Mouse (Mus musculus): ENCODE measurements around the gene Ap5m1. TPM values are rescaled to one million over a fixed set of nuclear protein-coding genes. Genes with fewer than 3 reads are reported as not detected.
A peak's percentile ranks its signal among the peaks of the same experiment; 100 is the strongest.

Gene Ap5m1
- polyA plus RNA-seq, 1 experiment = 21.9 TPM

DNA sequence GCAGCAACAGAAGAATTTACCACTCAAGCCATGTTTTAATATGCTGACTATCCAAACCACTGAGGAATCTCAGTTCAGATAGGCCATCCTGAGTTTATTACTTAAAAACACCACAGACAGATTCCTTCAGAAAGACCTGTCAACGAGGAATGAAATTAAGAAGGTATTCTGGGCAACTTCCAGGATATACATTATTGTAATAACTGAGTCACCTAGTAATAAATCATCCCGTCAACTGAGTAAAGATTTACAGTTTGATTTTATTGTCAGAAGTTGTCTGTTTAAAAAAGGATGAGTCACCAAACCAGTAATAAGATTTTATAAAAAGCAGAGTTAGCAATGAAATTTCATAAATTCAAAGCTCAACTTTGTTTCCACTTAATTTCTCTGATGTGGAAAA lies 2.1 kb upstream of the Ap5m1 start:
- H3K4me3 ChIP-seq (replicated peaks; ENCODE audit: insufficient read depth, low read depth, low read length) = no peak overlapping the region
- WGBS = 82% methylated on average over 2 of the region's 2 CpGs
- TF ChIP-seq CTCF (IDR thresholded peaks at IDR 0.05; ENCODE audit: borderline replicate concordance, insufficient read depth, low read depth, low read length) (no peak), POLR2A (IDR thresholded peaks at IDR 0.05; ENCODE audit: borderline replicate concordance, insufficient read depth, low read length) (no peak)
- H3K27me3 ChIP-seq (ENCODE audit: control insufficient read depth, insufficient read depth, low read length) = no peaks in the 10 kb centered on the region
- no peak overlapping the region for H3K27ac ChIP-seq (ENCODE audit: insufficient read depth, low read length)
- no peaks in the 10 kb centered on the region; the same call in 1 of the 2 replicates for H3K4me1 ChIP-seq (ENCODE audit: control insufficient read depth, insufficient read depth, low read length)
- no peak for DNase-seq

DNA sequence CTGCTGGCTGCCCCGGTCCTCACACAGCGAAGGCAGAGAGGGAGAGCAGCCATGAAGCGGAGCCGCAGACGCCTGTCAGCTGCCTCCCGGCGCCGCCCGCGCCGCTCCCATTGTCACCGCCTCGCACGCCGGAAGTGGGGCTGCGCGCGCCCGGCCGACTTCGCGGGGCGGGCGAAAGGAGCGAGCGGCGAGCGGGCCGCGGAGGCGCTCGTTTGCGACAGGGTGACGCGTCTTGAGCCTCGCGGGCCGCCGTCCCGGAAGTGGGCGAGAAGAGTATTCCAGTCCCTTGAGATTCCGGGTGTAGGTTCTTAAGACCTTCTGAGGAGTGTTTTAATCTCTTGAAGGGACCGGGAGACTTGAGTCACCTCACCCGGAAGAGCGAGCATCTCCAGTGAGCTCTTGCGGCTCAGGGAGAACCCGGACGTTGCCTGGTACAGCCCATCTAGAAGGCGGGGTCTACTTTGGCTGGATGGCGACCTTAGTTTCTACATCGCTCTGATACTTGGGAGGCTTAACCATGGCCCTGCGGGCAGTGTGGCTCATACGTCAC lies 452 bp downstream of the Ap5m1 start, which contains the start of gene Exoc5:
Exoc5 (minus strand) TSS at position 380 of the 550 bp plus-strand sequence.
- Histone ChIP-seq H3K27me3 (ENCODE audit: control insufficient read depth, insufficient read depth, low read length) (no peaks in the 10 kb centered on the region), H3K27ac (ENCODE audit: insufficient read depth, low read length) (peak within 1 kb of the TSS; percentile 93), H3K4me1 (ENCODE audit: control insufficient read depth, insufficient read depth, low read length) (no peaks in the 10 kb centered on the region; the same call in 1 of the 2 replicates), H3K4me3 (replicated peaks; ENCODE audit: insufficient read depth, low read depth, low read length) (peak within 1 kb of the TSS; percentile 94)
- WGBS = under 1% methylated on average over 53 of the region's 53 CpGs
- TF ChIP-seq CTCF (IDR thresholded peaks at IDR 0.05; ENCODE audit: borderline replicate concordance, insufficient read depth, low read depth, low read length) = no peak
- TF ChIP-seq POLR2A (IDR thresholded peaks at IDR 0.05; ENCODE audit: borderline replicate concordance, insufficient read depth, low read length) = peak; percentile 72
- DNase-seq = peak; percentile 96 to 97

DNA sequence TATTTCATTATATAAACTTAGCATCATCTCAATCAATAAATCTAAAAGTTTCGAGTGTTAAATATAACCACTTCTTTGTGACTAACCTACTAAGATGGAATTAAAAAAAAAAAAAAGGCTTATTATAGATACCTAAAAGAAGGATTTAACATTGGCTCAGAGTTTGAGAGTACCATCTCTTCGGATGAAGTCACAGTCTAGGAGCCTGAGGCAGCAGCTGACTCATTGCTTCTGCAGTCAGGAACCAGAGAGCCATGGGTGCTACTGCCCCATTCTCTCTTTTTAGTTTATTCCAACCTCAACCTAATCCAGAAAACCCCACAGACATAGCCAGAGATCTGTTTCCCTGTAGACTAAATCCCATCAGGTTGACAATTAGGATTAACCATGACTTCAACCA lies 6.9 kb downstream of the Ap5m1 start:
- WGBS = 91% methylated on average over 2 of the region's 2 CpGs
- no peaks in the 10 kb centered on the region for H3K27me3 ChIP-seq (ENCODE audit: control insufficient read depth, insufficient read depth, low read length)
- H3K4me1 ChIP-seq (ENCODE audit: control insufficient read depth, insufficient read depth, low read length) = no peaks in the 10 kb centered on the region
- no peak overlapping the region for H3K4me3 ChIP-seq (replicated peaks; ENCODE audit: insufficient read depth, low read depth, low read length)
- H3K27ac ChIP-seq (ENCODE audit: insufficient read depth, low read length) = no peak overlapping the region
- TF ChIP-seq POLR2A (IDR thresholded peaks at IDR 0.05; ENCODE audit: borderline replicate concordance, insufficient read depth, low read length) (no peak), CTCF (IDR thresholded peaks at IDR 0.05; ENCODE audit: borderline replicate concordance, insufficient read depth, low read depth, low read length) (no peak)
- no peak for DNase-seq

DNA sequence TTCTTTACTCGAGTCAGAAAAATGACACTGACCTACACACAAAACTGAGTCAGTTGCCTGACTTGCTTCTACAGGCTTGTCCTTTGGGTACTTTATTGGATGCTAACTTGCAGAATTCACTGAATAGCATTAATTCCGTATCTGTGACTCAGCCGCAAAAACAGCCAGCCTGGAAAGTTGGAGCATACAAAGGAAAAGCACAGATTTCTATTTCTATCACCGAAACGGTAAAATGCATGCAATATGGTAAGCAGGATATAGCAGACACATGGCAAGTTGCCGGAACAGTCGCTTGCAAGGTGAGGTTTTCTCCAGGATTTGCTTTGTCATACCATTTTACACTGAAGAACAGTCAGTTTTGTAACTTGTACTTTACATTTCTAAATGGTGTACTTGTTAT lies 8.0 kb downstream of the Ap5m1 start:
- no peak overlapping the region for H3K4me3 ChIP-seq (replicated peaks; ENCODE audit: insufficient read depth, low read depth, low read length)
- H3K4me1 ChIP-seq (ENCODE audit: control insufficient read depth, insufficient read depth, low read length) = no peaks in the 10 kb centered on the region
- 94% methylated on average over 7 of the region's 7 CpGs for WGBS
- no peak for TF ChIP-seq POLR2A (IDR thresholded peaks at IDR 0.05; ENCODE audit: borderline replicate concordance, insufficient read depth, low read length)
- TF ChIP-seq CTCF (IDR thresholded peaks at IDR 0.05; ENCODE audit: borderline replicate concordance, insufficient read depth, low read depth, low read length) = no peak
- H3K27ac ChIP-seq (ENCODE audit: insufficient read depth, low read length) = no peak overlapping the region
- DNase-seq = no peak
- no peaks in the 10 kb centered on the region for H3K27me3 ChIP-seq (ENCODE audit: control insufficient read depth, insufficient read depth, low read length)

DNA sequence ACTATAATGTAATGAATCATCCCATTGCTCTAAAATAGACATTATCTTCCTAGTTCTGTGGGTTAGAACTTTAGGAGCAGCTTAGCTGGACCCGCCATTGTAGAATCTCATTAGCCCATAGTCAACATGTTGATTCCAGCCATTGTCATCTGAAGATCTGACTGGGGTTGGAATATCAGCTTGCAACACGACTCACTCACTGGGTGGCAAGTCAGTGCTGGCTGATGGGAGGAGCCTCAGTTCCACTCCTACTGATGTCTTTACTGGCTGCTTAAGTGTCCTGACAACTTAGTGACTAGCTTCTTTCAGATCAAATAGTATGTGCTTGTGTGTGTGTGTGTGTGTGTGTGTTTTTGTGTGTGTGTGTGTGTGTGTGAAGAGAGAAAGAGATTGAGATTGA lies 8.5 kb downstream of the Ap5m1 start:
- 63% methylated on average over 2 of the region's 2 CpGs for WGBS
- Histone ChIP-seq H3K27me3 (ENCODE audit: control insufficient read depth, insufficient read depth, low read length) (no peaks in the 10 kb centered on the region), H3K4me1 (ENCODE audit: control insufficient read depth, insufficient read depth, low read length) (no peaks in the 10 kb centered on the region), H3K27ac (ENCODE audit: insufficient read depth, low read length) (no peak overlapping the region), H3K4me3 (replicated peaks; ENCODE audit: insufficient read depth, low read depth, low read length) (no peak overlapping the region)
- no peak for DNase-seq
- TF ChIP-seq CTCF (IDR thresholded peaks at IDR 0.05; ENCODE audit: borderline replicate concordance, insufficient read depth, low read depth, low read length) (no peak), POLR2A (IDR thresholded peaks at IDR 0.05; ENCODE audit: borderline replicate concordance, insufficient read depth, low read length) (no peak)

DNA sequence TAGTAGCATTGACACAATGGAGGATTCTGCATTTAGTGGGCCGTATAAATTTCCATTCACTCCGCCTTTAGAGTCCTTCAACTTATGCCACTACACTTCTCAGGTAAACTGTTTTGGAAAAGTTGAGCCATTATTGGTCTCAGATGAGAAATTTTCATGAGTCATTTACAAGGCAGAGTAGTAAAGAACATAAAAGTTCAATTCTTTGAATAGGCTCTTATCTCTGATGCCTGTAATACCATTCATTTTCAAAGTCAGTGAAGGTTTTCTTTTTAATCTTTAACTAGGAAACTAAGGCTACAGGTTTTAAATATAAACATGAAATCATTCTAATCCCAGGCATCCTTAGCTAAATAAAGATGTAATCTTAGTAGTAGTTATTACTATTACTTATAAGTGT lies 12.9 kb downstream of the Ap5m1 start:
- 98% methylated on average over 2 of the region's 2 CpGs for WGBS

DNA sequence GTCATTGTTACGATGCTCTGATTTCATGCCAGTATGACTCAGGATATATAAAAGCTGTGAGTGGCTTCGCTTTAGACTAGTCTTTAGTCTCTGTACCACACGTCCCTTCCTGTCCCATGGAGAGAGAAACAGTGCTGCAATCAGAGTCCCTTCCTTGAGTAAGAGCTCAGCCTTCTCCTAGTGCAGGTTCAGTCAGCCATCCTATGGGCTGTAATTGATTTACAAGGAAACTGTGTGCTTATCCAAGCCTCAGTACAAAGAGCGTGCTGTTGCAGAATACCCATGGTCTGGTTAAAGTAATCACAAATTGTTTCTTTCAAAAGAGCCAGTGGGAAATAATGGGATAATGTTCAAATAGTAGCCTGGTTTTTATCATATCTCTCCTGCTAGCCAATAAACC lies 20.6 kb downstream of the Ap5m1 start:
- Histone ChIP-seq H3K4me1 (ENCODE audit: control insufficient read depth, insufficient read depth, low read length) (no peaks in the 10 kb centered on the region), H3K4me3 (replicated peaks; ENCODE audit: insufficient read depth, low read depth, low read length) (no peak overlapping the region), H3K27me3 (ENCODE audit: control insufficient read depth, insufficient read depth, low read length) (no peaks in the 10 kb centered on the region), H3K27ac (ENCODE audit: insufficient read depth, low read length) (no peak overlapping the region)
- WGBS = 90% methylated on average over 4 of the region's 4 CpGs
- no peak for DNase-seq
- TF ChIP-seq POLR2A (IDR thresholded peaks at IDR 0.05; ENCODE audit: borderline replicate concordance, insufficient read depth, low read length) = no peak
- no peak for TF ChIP-seq CTCF (IDR thresholded peaks at IDR 0.05; ENCODE audit: borderline replicate concordance, insufficient read depth, low read depth, low read length)

More for the DNA sequence above, 12.9 kb downstream of the Ap5m1 start:
- H3K4me3 ChIP-seq (replicated peaks; ENCODE audit: insufficient read depth, low read depth, low read length) = no peak overlapping the region
- no peak overlapping the region for H3K27ac ChIP-seq (ENCODE audit: insufficient read depth, low read length)
- H3K27me3 ChIP-seq (ENCODE audit: control insufficient read depth, insufficient read depth, low read length) = no peaks in the 10 kb centered on the region
- TF ChIP-seq CTCF (IDR thresholded peaks at IDR 0.05; ENCODE audit: borderline replicate concordance, insufficient read depth, low read depth, low read length) (no peak), POLR2A (IDR thresholded peaks at IDR 0.05; ENCODE audit: borderline replicate concordance, insufficient read depth, low read length) (no peak)
- no peaks in the 10 kb centered on the region for H3K4me1 ChIP-seq (ENCODE audit: control insufficient read depth, insufficient read depth, low read length)
- DNase-seq = no peak
